Mouse (Mus musculus) liver, postnatal 0 days (tissue): ENCODE measurements around the gene Cd59b.
"Not testable (repeated sequence)": the region's sequence is repeated elsewhere in the genome, so short reads cannot be mapped to it uniquely, and the experiment has no call there.

ENCODE experiments used
- CTCF ChIP-seq: sonication (generic); IDR thresholded peaks from 2 replicates; pipeline ENCODE4 v1.5.1; 2016; ENCODE audit warnings: antibody characterized with exemption, low read depth
- EP300 ChIP-seq: IDR thresholded peaks from 2 replicates; pipeline ENCODE4 v1.6.1; 2016; ENCODE audit warnings: antibody characterized with exemption, low read depth, mild to moderate bottlenecking

GRCm38 (mm10) chr2:104065526-104065925 is 4.1 kb upstream of the Cd59b start, which contains the start of gene Gm10912:
- not testable (repeated sequence) for TF ChIP-seq CTCF, EP300
